Mouse (Mus musculus) heart, adult 2 months (tissue): ENCODE results near the gene Eif4e.

Source experiments
- CTCF ChIP-seq: fragments of 200-600 bp; IDR thresholded peaks from 2 replicates; pipeline ENCODE4 v1.8.1; 2022; ENCODE audit warnings: antibody characterized with exemption, mild to moderate bottlenecking, moderate library complexity
- POLR2A ChIP-seq: fragments of 200-500 bp; IDR thresholded peaks from 2 replicates; pipeline ENCODE4 v1.6.1; 2011; ENCODE audit warnings: mild to moderate bottlenecking, low read depth, low read length, control low read depth; ENCODE audit not compliant: insufficient read depth

GRCm38 (mm10) chr3:138591002-138591401 lies 65.0 kb downstream of the Eif4e start:
- TF ChIP-seq CTCF (no peak), POLR2A (no peak)
